Mouse (Mus musculus): ENCODE measurements at regions not wholly inside any gene's neighbourhood (a gene's known extent, or its start where the extent isn't known, plus 50 kb on each side); places are given as distances from the start of the nearest gene placed in this dataset.

- DNase-seq, result no peak
Observed at GRCm38 (mm10) chr3:8751356-8751755, 858.5 kb downstream of the Zfp704 start.

GRCm38 (mm10) chr3:8750858-8751257 is 859.0 kb downstream of the Zfp704 start:
- no peak for DNase-seq

- DNase-seq, result no peak
Observed at GRCm38 (mm10) chr3:8750162-8750561, 859.7 kb downstream of the Zfp704 start.

- no peak for DNase-seq
Observed at GRCm38 (mm10) chr3:8747201-8747600, 862.7 kb downstream of the Zfp704 start.

- DNase-seq, result no peak
Observed at GRCm38 (mm10) chr3:8746677-8747076, 863.2 kb downstream of the Zfp704 start.

- no peak for DNase-seq
Observed at GRCm38 (mm10) chr3:8746037-8746436, 863.8 kb downstream of the Zfp704 start.

- peak; percentile 62 for DNase-seq
Observed at GRCm38 (mm10) chr3:8744857-8745256, 865.0 kb downstream of the Zfp704 start.

- no peak for DNase-seq
Observed at GRCm38 (mm10) chr3:8743650-8744049, 866.2 kb downstream of the Zfp704 start.

- DNase-seq, result no peak
Observed at GRCm38 (mm10) chr3:8741266-8742023, 868.4 kb downstream of the Zfp704 start.

- DNase-seq, result no peak
Observed at GRCm38 (mm10) chr3:8740710-8741109, 869.2 kb downstream of the Zfp704 start.

GRCm38 (mm10) chr3:8739299-8739698 is 870.6 kb downstream of the Zfp704 start:
- DNase-seq, result no peak

- DNase-seq, result no peak
Observed at GRCm38 (mm10) chr3:8736239-8736953, 873.5 kb downstream of the Zfp704 start.

- no peak for DNase-seq
Observed at GRCm38 (mm10) chr3:8734096-8734495, 875.8 kb downstream of the Zfp704 start.

- DNase-seq, result peak; percentile 29
Observed at GRCm38 (mm10) chr3:8731398-8731797, 878.5 kb downstream of the Zfp704 start.

- peak; percentile 36 for DNase-seq
Observed at GRCm38 (mm10) chr3:8721628-8722594, 888.0 kb downstream of the Zfp704 start.

- DNase-seq, result peak; percentile 24
Observed at GRCm38 (mm10) chr3:8720586-8721100, 889.2 kb downstream of the Zfp704 start.

- DNase-seq, result no peak
Observed at GRCm38 (mm10) chr3:8718206-8718605, 891.7 kb downstream of the Zfp704 start.

GRCm38 (mm10) chr3:8717334-8717812 is 892.5 kb downstream of the Zfp704 start:
- DNase-seq, result peak; percentile 14

Data from adrenal gland, adult 2 months (tissue).